Mouse (Mus musculus) thymus, postnatal 25 days (tissue): Measurements from ENCODE around the gene Nckap5.
A peak's percentile ranks its signal among the peaks of the same experiment; 100 is the strongest.

Source experiments
- DNase-seq: peaks from one replicate; pipeline ENCODE4 v3.0.0; 2022

The Nckap5 gene

DNA sequence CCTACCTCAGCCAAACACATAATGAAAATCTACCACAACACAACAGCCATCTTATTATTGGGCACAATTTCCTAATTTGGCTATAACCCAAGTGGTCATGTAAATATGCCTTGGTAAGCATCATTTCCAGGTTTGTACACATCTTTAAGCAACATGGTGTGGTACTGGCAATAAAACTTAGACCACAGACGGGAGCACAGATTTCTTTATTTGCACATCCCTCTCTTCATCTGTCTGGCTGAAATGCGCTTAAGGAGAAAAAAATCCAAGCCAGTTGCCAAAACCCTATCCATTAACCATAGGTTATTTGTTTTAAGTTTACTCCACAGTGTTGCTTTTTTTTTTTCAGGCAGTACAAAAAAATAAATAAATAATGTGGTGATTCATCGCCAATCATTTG is 842.8 kb downstream of the Nckap5 start:
- no peak for DNase-seq

DNA sequence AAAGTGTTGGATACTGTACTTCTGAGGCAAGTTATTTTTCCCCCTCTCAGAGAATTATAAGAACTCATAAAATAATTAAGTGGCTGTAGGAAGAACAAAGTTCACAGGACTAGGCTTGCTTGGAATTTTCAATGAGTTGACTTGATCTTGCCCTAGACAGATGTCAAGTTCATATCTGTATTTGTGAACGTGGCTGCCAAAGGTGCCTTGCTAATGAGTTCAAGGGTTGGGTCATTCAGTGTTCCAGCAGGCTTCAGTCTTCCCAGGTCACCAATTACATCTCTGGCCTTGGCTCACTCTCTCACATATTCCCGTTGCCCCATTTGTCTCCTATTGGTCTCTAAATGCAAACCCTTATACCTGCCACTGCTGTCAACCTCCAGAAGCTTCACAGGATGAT is 846.0 kb downstream of the Nckap5 start:
- no peak for DNase-seq

DNA sequence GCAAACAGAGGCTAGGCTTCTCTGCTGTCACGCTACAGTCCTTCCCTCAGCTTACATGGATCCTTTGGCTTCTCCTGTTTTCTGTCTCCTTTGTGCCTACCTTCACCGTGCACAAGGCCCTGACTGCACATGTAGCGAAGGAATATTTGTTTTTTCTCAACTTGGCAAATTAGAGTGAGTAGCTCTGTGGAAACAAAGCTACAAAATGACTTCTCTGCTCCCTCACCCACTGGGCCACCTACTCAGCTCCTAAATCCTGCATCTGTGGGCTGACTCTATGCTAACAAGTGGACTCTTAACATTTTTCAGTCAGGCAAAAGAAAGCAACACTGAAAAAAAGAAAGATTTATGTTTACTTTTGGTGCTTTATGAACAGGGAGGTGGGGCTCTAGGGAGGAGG is 856.0 kb downstream of the Nckap5 start:
- DNase-seq = no peak

DNA sequence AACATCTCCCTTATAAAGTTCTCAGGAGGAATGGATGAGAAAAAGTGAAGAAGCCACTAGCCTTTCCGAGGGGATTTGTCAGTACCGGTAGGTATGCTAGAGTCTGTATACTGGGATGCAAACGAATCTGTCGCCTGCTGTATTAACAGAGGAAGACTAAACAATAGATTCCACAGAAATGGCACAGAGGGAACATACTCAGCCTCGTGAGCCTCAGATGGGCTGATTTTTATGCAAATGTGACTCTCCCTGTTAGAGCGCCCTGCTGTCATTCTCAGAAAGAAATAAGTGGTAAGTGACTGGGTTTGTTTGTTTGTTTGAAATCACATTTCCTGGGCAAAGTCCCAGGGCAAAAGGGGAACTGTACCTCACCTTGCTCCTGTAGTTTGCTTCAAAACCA is 858.7 kb downstream of the Nckap5 start:
- DNase-seq = no peak

DNA sequence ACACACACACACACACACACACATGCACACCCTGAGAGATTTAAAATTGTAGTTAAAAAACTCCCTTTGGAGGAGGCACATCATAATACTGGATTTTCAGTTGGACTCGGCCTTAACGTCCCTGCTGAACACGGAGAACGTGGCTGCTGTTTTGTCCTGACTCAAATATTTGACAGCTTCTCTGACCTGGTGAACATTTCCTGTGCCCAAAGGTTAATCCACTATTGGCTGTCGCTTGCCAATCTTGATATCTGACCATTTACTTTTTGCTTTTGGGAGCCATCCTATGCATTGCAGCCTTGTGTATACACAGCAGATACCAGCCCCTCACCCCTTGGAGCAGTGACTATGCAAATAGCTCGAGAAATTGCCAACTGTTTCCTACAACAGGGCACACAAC is 862.9 kb downstream of the Nckap5 start:
- DNase-seq = no peak

DNA sequence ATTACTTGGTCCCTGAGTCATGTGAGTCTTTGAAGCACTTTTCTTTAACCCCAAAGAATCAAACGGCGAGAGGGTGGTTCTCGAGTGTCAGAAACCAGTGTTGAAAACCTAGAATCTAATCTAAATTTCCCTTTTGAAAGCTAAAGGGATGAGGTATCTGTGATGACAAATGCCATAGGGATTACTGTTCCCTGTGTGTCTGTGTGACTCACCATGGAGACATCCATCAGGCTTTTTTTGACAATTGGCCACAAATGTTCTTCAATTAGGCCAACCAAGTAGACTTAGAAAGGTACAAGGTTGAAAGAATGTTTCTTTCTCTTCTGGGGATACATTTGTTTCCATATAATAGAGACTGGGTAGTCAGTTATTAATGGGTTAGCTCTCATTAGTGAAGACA is 879.6 kb downstream of the Nckap5 start:
- DNase-seq = no peak

DNA sequence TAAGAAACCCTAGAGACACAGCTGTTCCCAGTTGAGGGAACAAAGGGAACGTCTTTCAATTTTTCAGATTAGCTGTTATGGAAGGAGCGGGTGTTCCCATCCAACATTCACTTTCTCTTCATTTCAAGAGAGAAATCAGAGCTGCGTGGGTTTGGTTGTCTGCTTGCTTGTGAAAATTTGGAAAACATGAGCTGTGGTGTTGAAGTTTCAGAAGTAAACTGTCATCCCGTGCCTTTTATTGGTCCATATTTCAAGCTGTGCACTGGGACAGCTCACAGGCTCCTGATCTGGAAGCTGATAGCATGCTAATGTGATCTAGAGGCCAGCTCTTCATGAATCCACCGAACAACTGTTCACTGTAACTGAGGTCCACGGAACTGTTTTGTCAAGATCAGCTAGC is 881.5 kb downstream of the Nckap5 start:
- no peak for DNase-seq

DNA sequence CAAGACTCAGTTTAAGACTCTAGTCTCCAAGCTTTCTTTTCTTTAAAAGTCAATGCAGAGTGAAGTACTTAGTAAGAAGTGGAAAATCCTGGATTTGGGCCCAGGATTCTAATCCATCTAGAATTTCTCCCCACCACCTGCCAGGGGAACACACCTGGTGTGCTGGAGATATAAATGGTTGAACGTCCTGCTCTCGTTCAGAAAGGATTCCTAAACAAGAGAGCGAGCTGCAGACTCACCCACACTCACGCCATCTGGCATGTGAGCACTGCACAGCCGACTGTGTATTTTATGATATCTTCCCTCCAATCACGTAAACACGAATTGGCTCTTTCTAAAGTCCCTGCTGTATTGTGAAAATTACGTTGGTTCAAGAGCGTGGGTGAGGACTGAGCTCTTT is 885.5 kb downstream of the Nckap5 start:
- no peak for DNase-seq

DNA sequence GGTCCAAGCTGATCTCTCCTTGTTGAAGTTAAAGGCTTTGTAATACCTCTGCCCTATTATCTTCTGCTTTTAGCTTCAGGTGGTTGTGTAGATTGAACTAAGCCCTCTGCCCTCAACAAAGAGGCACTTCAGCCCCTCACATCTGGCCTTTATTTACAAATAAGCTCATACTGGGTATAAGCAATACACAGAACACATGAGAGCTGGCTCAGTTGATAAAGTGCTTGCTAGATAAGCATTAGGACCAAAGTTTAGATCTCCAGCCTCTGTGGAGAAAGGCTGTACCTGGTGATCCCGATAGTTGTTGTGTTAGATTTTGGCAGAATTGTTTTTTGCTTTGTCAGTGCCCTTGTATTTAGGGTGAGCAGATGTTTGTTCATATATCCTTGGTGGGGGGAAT is 887.3 kb downstream of the Nckap5 start:
- DNase-seq = no peak

DNA sequence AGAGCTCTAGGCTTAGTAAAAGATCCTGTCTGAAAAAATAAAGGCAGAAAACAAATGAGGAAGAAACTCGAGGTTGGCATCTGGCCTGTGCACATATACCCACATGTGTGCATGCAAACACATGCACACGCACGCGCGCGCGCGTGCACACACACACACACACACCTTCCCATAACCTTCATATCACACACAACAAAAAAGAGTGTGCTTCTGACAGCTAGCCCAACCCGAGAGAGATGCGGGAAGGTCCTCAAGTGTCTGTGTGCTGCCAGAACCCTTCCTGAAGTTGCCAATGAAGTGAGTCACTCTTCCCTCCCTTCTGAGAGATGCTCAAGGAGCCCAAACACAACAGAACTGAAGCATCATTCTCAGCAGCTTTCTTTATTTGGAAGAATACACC is 905.1 kb downstream of the Nckap5 start:
- no peak for DNase-seq

DNA sequence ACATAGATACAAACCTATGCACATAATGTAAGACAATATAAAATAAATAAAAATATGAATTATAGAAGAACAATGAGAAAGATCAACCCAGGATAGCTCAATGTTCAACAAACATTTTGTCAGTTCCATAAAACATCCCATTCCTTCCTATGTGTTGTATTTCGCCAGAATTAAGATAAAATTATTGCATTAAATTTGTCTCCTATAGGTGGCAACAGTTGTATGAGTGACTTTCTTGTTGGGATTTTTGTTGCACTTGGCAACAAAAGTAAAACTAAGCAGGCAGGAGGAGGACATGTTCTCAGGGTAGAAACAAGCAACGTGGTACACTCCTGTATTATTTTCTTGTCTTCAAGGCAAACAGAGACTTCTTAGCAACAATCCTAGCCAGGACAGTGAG is 907.5 kb downstream of the Nckap5 start:
- DNase-seq = no peak

DNA sequence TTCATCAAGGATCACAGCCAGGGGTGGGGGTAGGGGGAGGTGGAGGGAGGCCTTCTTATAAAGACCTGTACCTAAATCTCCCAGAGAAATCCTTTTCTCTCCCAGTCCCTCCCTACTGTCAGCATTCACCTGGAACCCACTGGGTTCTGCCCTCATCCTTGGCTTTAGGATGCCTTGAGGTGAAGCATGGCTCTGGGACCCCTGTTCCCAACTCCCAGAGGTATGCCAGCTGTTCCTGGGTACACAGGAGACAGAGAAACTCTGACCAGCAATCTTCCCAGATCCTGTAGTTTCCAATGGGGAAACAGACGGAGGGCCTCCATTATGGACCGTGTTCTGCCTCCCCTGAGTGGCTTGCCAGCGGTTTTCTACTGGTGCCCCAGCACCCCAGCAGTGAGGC is 909.9 kb downstream of the Nckap5 start:
- no peak for DNase-seq

DNA sequence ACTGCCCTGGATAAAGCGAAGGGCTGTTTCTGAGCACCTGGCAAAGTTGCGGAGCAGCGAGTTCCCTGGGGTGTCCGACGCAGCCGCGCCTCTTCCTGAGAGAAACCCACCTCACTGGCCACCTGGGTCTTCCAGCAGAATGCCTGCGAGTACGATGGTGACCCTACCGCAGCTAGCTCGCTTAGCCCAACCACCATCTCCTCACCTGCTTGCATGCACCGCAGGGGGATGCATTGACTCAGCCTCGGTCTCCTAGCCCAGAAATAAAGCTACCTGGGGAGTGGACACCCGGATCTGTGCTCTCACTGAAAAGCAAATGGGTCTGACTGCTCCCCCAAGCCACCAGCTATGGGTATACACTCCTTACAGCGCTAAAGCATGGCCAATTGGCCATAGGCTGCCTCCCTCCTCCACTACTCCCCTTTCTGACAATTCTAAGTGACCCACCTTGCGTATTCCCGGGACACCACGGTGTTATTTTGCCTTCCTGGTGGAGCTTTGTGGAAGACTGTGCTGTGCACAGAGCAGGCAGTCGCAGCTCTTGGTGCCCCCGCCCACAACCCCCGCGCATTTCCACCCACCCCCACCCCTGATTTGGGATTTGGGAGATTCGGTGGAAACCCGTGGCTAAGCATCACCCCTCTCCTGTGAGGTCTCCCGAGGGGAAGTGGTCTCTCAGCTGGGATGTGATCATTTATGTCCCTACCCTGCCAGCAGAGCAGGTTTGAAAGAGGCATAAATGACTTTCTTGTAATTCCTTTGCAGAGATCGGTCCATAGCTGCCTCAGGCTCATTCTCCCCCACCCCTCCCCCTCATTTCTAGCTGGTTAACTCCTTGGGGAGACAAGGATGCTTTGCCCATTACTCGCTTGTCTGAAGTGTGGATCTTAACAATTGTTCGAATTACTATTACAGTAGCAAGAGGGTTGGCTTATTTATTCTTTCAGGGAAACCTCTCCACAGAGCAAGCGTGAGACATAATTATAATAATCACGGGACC is 917.7 kb downstream of the Nckap5 start, which contains the start of gene Lypd1:
TSS of gene Lypd1 (minus strand) at position 501 of the 1,000 bp plus-strand sequence.
- DNase-seq = no peak

DNA sequence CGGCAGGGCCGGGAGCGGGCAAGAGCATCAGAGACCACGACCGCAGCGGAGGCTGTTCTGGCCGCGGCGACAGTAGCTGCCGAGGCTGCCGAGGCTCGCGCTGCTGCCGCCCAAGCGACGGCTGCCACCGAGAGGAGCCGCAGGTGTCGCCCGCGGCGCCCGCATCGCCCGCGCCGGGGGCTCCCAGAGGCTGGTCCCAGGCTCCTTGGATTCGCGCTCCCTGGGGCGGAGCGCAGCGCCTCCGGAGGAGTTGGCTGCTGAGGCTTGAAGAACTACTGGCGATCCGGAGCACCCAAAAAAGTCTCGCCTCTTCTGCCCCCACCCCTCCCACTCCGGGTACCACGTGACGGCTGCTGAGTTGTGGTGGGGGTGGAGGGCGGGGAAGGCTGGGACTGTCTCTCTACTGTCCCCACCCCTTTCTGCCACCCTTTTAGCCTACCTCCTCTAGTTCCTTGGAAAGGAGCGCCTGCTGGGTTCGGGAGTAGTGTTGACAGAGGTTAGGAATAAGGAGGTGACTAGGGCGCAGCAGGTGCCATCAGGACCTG is 918.6 kb downstream of the Nckap5 start:
- DNase-seq = peak; percentile 19

DNA sequence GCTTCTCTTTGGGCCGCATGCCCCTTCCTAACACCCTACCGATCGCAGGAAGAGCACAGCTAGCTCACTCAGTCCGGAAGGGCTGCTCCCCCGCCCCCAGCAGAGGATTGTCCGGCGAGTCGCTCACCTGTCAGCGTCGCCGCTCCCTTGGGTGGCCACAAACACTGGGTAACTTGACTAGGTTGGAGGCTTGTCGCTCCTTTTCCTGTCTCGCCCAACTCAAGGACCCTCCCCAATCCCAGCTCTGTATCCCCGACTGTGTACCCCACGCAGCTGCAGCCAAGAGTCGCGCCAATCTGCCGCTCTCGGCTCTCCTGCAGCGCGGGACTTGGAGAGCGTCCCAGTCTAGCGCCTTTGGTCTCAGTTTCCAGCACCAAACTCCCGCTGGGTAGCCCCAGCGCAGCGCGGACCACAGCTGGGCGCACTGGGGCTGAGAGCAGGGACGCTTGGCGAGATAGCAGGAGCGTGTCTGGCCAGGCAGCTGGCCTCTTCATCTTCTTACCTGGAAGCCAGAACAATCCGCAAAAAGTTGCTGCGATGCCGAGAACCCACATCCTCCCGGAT is 919.2 kb downstream of the Nckap5 start:
- DNase-seq = no peak

DNA sequence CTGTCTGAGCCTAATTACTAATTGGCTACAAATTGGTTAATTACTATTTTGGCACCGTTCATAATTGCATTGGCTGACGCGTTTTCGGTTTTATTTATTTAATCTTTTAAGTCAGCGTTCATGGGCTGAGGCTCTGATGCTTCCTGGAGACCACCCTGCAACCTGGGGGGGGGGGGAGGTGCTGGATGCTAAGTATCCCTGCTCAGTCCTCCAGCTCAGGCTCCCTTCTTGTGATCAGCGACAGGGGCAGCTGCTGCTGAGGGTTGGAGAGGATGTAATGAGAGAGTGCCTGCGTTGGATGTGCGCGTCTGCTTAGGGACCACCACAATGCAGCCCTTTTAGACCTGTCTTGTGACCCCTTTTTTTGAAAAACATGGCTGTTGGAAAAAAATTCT is 919.7 kb downstream of the Nckap5 start:
- no peak for DNase-seq

DNA sequence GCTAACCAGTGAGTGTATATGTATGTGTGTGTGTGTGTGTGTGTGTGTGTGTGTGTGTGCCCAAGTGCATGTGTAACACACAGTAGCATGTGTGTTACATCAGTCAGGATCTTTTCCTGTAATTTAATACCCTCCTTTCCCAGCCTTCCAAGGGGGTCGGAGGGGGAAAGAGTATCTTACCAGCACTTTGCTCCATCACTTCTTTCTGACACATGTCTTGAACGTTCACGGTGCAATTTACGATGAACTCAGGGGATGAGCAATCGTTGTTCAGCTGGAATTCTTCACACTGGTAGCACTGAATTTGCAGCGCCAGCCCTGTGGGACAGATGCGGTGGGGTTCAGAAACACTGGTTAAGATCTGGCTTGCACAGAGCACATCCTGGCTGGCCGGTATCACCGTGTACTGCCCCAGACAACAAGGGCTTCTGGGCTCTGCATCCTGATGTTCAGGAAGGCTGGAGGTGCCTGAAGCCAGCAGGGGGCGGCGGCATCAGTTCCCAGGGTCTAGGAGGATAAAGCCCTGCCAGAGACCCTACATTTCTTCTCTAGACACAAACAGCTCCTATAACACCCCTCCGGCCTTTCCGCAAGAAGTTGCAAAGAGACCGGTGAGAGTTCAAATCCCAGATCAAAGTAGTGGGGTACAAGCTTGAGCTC is 920.3 kb downstream of the Nckap5 start:
- DNase-seq = no peak

DNA sequence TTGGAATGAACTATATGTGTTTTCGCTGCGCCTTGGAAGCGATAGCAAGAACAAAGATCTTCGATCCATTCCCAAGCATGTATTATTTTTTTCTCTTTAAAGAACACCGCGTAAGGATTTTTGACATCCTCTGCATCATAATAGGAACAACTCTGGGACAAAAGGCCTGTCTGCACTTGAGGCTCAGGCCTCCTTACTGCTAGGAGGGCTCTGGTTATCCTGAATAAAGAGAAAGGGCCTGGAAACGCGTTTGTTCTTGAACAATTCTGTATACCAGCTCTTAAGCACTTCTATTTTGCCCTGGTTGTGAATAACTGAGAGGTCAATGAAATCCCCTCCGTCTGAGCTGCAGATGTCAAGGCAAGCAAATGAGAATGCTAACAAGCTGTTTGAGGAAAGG is 937.4 kb downstream of the Nckap5 start:
- no peak for DNase-seq

DNA sequence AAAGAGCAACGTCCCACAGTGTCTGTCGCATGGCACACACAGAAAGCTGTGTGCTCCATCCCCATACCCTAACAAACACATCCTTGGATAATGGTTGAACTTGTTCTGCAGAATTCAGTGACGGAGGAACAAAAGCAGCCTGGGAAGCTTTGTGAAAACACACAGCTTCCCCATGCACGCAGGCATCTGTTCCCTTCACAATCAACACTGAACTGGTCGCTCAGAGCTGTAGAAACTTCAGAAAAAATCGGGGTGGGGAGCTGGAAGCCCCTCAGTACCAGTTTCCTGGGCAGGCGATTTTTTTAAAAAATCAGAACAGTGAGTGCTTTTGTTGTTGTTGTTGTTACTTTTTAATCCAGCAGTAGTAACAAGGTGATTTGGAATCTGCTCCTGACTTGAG is 960.5 kb downstream of the Nckap5 start:
- DNase-seq = no peak
